Mouse (Mus musculus): ENCODE data around the gene Pnma1. TPM values are rescaled to one million over a fixed set of nuclear protein-coding genes. Genes with fewer than 3 reads are reported as not detected.

Pnma1 gene
- polyA plus RNA-seq, 1 experiment from 2014 or later = 0.14 TPM

GRCm38 (mm10) chr12:84174190-84174811 is 26.0 kb upstream of the Pnma1 start:
- peak; percentile 0; the same call in 1 of the 2 replicates for ATAC-seq (ENCODE audit: low read depth)
- H3K9me3 ChIP-seq (replicated peaks; ENCODE audit: control insufficient read depth, low read length) = no peaks in the 10 kb centered on the region
- peak overlapping the region; percentile 97 for H3K27ac ChIP-seq (ENCODE audit: low read length)
- peak overlapping the region; percentile 47 for H3K9ac ChIP-seq (ENCODE audit: low read depth, low read length)
- peak overlapping the region; percentile 62 for H3K4me3 ChIP-seq (ENCODE audit: low read depth, low read length)
- WGBS (ENCODE audit: insufficient replicate concordance) = 58% methylated on average over 9 of the region's 9 CpGs
- H3K36me3 ChIP-seq (ENCODE audit: control insufficient read depth, insufficient read depth) = peaks cover 43% of the 10 kb centered on the region
- H3K4me1 ChIP-seq (ENCODE audit: control insufficient read depth, low read depth, low read length) = peaks cover 68% of the 10 kb centered on the region
- H3K4me2 ChIP-seq (ENCODE audit: low read depth, low read length) = peak overlapping the region; percentile 86
- no peaks in the 10 kb centered on the region for H3K27me3 ChIP-seq (ENCODE audit: control insufficient read depth, insufficient read depth, low read depth, low read length)

GRCm38 (mm10) chr12:84173309-84173915 is 25.1 kb upstream of the Pnma1 start:
- WGBS (ENCODE audit: insufficient replicate concordance) = 87% methylated on average over 13 of the region's 13 CpGs
- peaks cover 48% of the 10 kb centered on the region for H3K36me3 ChIP-seq (ENCODE audit: control insufficient read depth, insufficient read depth)
- no peaks in the 10 kb centered on the region for H3K9me3 ChIP-seq (replicated peaks; ENCODE audit: control insufficient read depth, low read length)
- no peaks in the 10 kb centered on the region for H3K27me3 ChIP-seq (ENCODE audit: control insufficient read depth, insufficient read depth, low read depth, low read length)
- H3K4me3 ChIP-seq (ENCODE audit: low read depth, low read length) = no peak overlapping the region
- peak overlapping the region; percentile 27 for H3K9ac ChIP-seq (ENCODE audit: low read depth, low read length)
- peaks cover 59% of the 10 kb centered on the region for H3K4me1 ChIP-seq (ENCODE audit: control insufficient read depth, low read depth, low read length)
- ATAC-seq (ENCODE audit: low read depth) = no peak
- no peak overlapping the region for H3K4me2 ChIP-seq (ENCODE audit: low read depth, low read length)
- peak overlapping the region; percentile 97 for H3K27ac ChIP-seq (ENCODE audit: low read length)

- peaks cover 50% of the 10 kb centered on the region for H3K36me3 ChIP-seq (ENCODE audit: control insufficient read depth, insufficient read depth)
- peaks cover 54% of the 10 kb centered on the region for H3K4me1 ChIP-seq (ENCODE audit: control insufficient read depth, low read depth, low read length)
- no peak overlapping the region for H3K27ac ChIP-seq (ENCODE audit: low read length)
- no peaks in the 10 kb centered on the region for H3K27me3 ChIP-seq (ENCODE audit: control insufficient read depth, insufficient read depth, low read depth, low read length)
- H3K4me2 ChIP-seq (ENCODE audit: low read depth, low read length) = no peak overlapping the region
- no peak overlapping the region for H3K4me3 ChIP-seq (ENCODE audit: low read depth, low read length)
- no peaks in the 10 kb centered on the region for H3K9me3 ChIP-seq (replicated peaks; ENCODE audit: control insufficient read depth, low read length)
- no peak overlapping the region for H3K9ac ChIP-seq (ENCODE audit: low read depth, low read length)
- WGBS (ENCODE audit: insufficient replicate concordance) = 94% methylated on average over 17 of the region's 17 CpGs
- no peak for ATAC-seq (ENCODE audit: low read depth)
These were observed 24.6 kb upstream of the Pnma1 start for GRCm38 (mm10) chr12:84172862-84173261.

GRCm38 (mm10) chr12:84172216-84172615 is 23.9 kb upstream of the Pnma1 start:
- 84% methylated on average over 3 of the region's 3 CpGs for WGBS (ENCODE audit: insufficient replicate concordance)

GRCm38 (mm10) chr12:84170610-84171009 is 22.3 kb upstream of the Pnma1 start:
- WGBS (ENCODE audit: insufficient replicate concordance) = 84% methylated on average over 10 of the region's 10 CpGs

More at GRCm38 (mm10) chr12:84172216-84172615, 23.9 kb upstream of the Pnma1 start:
- no peak overlapping the region for H3K27ac ChIP-seq (ENCODE audit: low read length)
- H3K4me3 ChIP-seq (ENCODE audit: low read depth, low read length) = no peak overlapping the region
- H3K4me2 ChIP-seq (ENCODE audit: low read depth, low read length) = no peak overlapping the region
- H3K4me1 ChIP-seq (ENCODE audit: control insufficient read depth, low read depth, low read length) = peaks cover 48% of the 10 kb centered on the region
- no peaks in the 10 kb centered on the region for H3K9me3 ChIP-seq (replicated peaks; ENCODE audit: control insufficient read depth, low read length)
- H3K36me3 ChIP-seq (ENCODE audit: control insufficient read depth, insufficient read depth) = peaks cover 51% of the 10 kb centered on the region
- no peaks in the 10 kb centered on the region for H3K27me3 ChIP-seq (ENCODE audit: control insufficient read depth, insufficient read depth, low read depth, low read length)
- H3K9ac ChIP-seq (ENCODE audit: low read depth, low read length) = no peak overlapping the region
- no peak for ATAC-seq (ENCODE audit: low read depth)

GRCm38 (mm10) chr12:84165631-84166373 is 17.5 kb upstream of the Pnma1 start:
- 63% methylated on average over 8 of the region's 8 CpGs for WGBS (ENCODE audit: insufficient replicate concordance)
- Histone ChIP-seq H3K4me2 (ENCODE audit: low read depth, low read length) (no peak overlapping the region), H3K27me3 (ENCODE audit: control insufficient read depth, insufficient read depth, low read depth, low read length) (no peaks in the 10 kb centered on the region), H3K4me3 (ENCODE audit: low read depth, low read length) (no peak overlapping the region), H3K9ac (ENCODE audit: low read depth, low read length) (no peak overlapping the region), H3K4me1 (ENCODE audit: control insufficient read depth, low read depth, low read length) (peaks cover 29% of the 10 kb centered on the region), H3K9me3 (replicated peaks; ENCODE audit: control insufficient read depth, low read length) (no peaks in the 10 kb centered on the region), H3K27ac (ENCODE audit: low read length) (peak overlapping the region; percentile 42; the same call in 1 of the 2 replicates), H3K36me3 (ENCODE audit: control insufficient read depth, insufficient read depth) (peaks cover 37% of the 10 kb centered on the region)
- no peak for ATAC-seq (ENCODE audit: low read depth)

More at GRCm38 (mm10) chr12:84170610-84171009, 22.3 kb upstream of the Pnma1 start:
- Histone ChIP-seq H3K4me2 (ENCODE audit: low read depth, low read length) (no peak overlapping the region), H3K9me3 (replicated peaks; ENCODE audit: control insufficient read depth, low read length) (no peaks in the 10 kb centered on the region), H3K27ac (ENCODE audit: low read length) (no peak overlapping the region), H3K4me1 (ENCODE audit: control insufficient read depth, low read depth, low read length) (peaks cover 36% of the 10 kb centered on the region), H3K27me3 (ENCODE audit: control insufficient read depth, insufficient read depth, low read depth, low read length) (no peaks in the 10 kb centered on the region), H3K36me3 (ENCODE audit: control insufficient read depth, insufficient read depth) (peaks cover 59% of the 10 kb centered on the region), H3K4me3 (ENCODE audit: low read depth, low read length) (no peak overlapping the region), H3K9ac (ENCODE audit: low read depth, low read length) (no peak overlapping the region)
- ATAC-seq (ENCODE audit: low read depth) = no peak

GRCm38 (mm10) chr12:84163586-84164110 is 15.4 kb upstream of the Pnma1 start:
- Histone ChIP-seq H3K27ac (ENCODE audit: low read length) (peak overlapping the region; percentile 29; the same call in 1 of the 2 replicates), H3K36me3 (ENCODE audit: control insufficient read depth, insufficient read depth) (peaks cover 43% of the 10 kb centered on the region), H3K4me2 (ENCODE audit: low read depth, low read length) (no peak overlapping the region), H3K4me1 (ENCODE audit: control insufficient read depth, low read depth, low read length) (peaks cover 32% of the 10 kb centered on the region), H3K4me3 (ENCODE audit: low read depth, low read length) (no peak overlapping the region), H3K9ac (ENCODE audit: low read depth, low read length) (no peak overlapping the region), H3K9me3 (replicated peaks; ENCODE audit: control insufficient read depth, low read length) (no peaks in the 10 kb centered on the region), H3K27me3 (ENCODE audit: control insufficient read depth, insufficient read depth, low read depth, low read length) (no peaks in the 10 kb centered on the region)
- no peak for ATAC-seq (ENCODE audit: low read depth)
- WGBS (ENCODE audit: insufficient replicate concordance) = 85% methylated on average over 11 of the region's 11 CpGs

- ATAC-seq (ENCODE audit: low read depth) = no peak
- Histone ChIP-seq H3K36me3 (ENCODE audit: control insufficient read depth, insufficient read depth) (peaks cover 45% of the 10 kb centered on the region), H3K4me1 (ENCODE audit: control insufficient read depth, low read depth, low read length) (peaks cover 32% of the 10 kb centered on the region), H3K27me3 (ENCODE audit: control insufficient read depth, insufficient read depth, low read depth, low read length) (no peaks in the 10 kb centered on the region), H3K4me3 (ENCODE audit: low read depth, low read length) (no peak overlapping the region), H3K9me3 (replicated peaks; ENCODE audit: control insufficient read depth, low read length) (no peaks in the 10 kb centered on the region), H3K27ac (ENCODE audit: low read length) (peak overlapping the region; percentile 29; the same call in 1 of the 2 replicates), H3K4me2 (ENCODE audit: low read depth, low read length) (no peak overlapping the region), H3K9ac (ENCODE audit: low read depth, low read length) (no peak overlapping the region)
- WGBS (ENCODE audit: insufficient replicate concordance) = 65% methylated on average over 9 of the region's 9 CpGs
These were observed 14.8 kb upstream of the Pnma1 start for GRCm38 (mm10) chr12:84163133-84163532.
